Comparison of ENCODE assay signal across 8 mouse cellular contexts in genomic region chr2:158794494-158795004, GRCm38 (mm10). TPM values are rescaled to one million over a fixed set of nuclear protein-coding genes. Genes with fewer than 3 reads are reported as not detected.
DNase-seq lines count a peak whose midpoint lies in the region; ATAC-seq lines count a peak whose summit lies in the region.

Gene Dhx35 (plus strand): TSS chr2:158794807.

- H3K9me3 ChIP-seq in forebrain, embryonic 14.5 days (replicated peaks; ENCODE audit: control insufficient read depth, low read length) = no peaks in the 10 kb centered on the region
- no peaks in the 10 kb centered on the region for H3K9me3 ChIP-seq in neural tube, embryonic 15.5 days (replicated peaks)

- peak; percentile 100 for ATAC-seq in forebrain, embryonic 14.5 days
- ATAC-seq in neural tube, embryonic 15.5 days (ENCODE audit: low FRiP score) = peak; percentile 99

- H3K9ac ChIP-seq in forebrain, embryonic 14.5 days (ENCODE audit: low read length) = peak within 1 kb of the TSS; percentile 78
- peak within 1 kb of the TSS; percentile 76 for H3K9ac ChIP-seq in neural tube, embryonic 15.5 days (replicated peaks)

- 0% methylated on average over 31 of the region's 33 CpGs for WGBS in forebrain, embryonic 14.5 days
- under 1% methylated on average over 33 of the region's 33 CpGs for WGBS in neural tube, embryonic 15.5 days

- H3K4me2 ChIP-seq in forebrain, embryonic 14.5 days (ENCODE audit: low read length) = peak within 1 kb of the TSS; percentile 73
- peak within 1 kb of the TSS; percentile 80 for H3K4me2 ChIP-seq in neural tube, embryonic 15.5 days

- H3K36me3 ChIP-seq in forebrain, embryonic 14.5 days (ENCODE audit: control insufficient read depth, insufficient read depth, low read length) = no peaks in the 10 kb centered on the region
- H3K36me3 ChIP-seq in neural tube, embryonic 15.5 days = no peaks in the 10 kb centered on the region

- peak within 1 kb of the TSS; percentile 77 for H3K27ac ChIP-seq in forebrain, embryonic 14.5 days (ENCODE audit: low read depth, low read length)
- peak within 1 kb of the TSS; percentile 89 for H3K27ac ChIP-seq in neural tube, embryonic 15.5 days (replicated peaks)

- no peaks in the 10 kb centered on the region for H3K27me3 ChIP-seq in forebrain, embryonic 14.5 days (replicated peaks; ENCODE audit: control insufficient read depth, insufficient read depth, low read length)
- no peaks in the 10 kb centered on the region for H3K27me3 ChIP-seq in neural tube, embryonic 15.5 days (replicated peaks)

- DNase-seq in ES-CJ7 (ENCODE audit: low read depth, low spot score) = peak; percentile 98
- peak; percentile 84 for DNase-seq in cerebellum, adult 11 months
- peak; percentile 98 for DNase-seq in forebrain, embryonic 14.5 days (ENCODE audit: low spot score)
- DNase-seq in heart, postnatal 14 days = peak; percentile 90 to 95
- peak; percentile 96 for DNase-seq in layer of hippocampus, adult 11-12 months (ENCODE audit: low spot score)
- peak; percentile 94 to 96 for DNase-seq in lung, adult 18-20 months
- peak; percentile 92 for DNase-seq in testis, postnatal 14 days (ENCODE audit: low spot score)

- intact Hi-C loops in heart, postnatal 14 days (cut with DNase I) = loop anchor here (2.0 kb wide), 1 partner anchor 26 kb away; the partner anchor contains the start of gene Fam83d

- peak within 1 kb of the TSS; percentile 73 for H3K4me3 ChIP-seq in forebrain, embryonic 14.5 days (ENCODE audit: low read depth, low read length)
- H3K4me3 ChIP-seq in neural tube, embryonic 15.5 days (replicated peaks) = peak within 1 kb of the TSS; percentile 87

- H3K4me1 ChIP-seq in forebrain, embryonic 14.5 days (ENCODE audit: control insufficient read depth, insufficient read depth, low read length) = peaks cover 10% of the 10 kb centered on the region
- peaks cover 20% of the 10 kb centered on the region for H3K4me1 ChIP-seq in neural tube, embryonic 15.5 days

RNA-seq across cellular contexts. Expression of gene Dhx35, which starts in this region (rescaled TPM):
- polyA plus RNA-seq in forebrain, embryonic 14.5 days (2014; fragmentation: Nextera tagmentation; extraction: Ambion mirVana) = 15.6 and 16.1 TPM in 2 replicates
- 10 to 100 TPM; 16.4 to 22.9 TPM for total RNA-seq in heart, postnatal 14 days (2021)
- 10.9 and 13.3 TPM in 2 replicates for polyA plus RNA-seq in neural tube, embryonic 15.5 days (2015; fragmentation: Nextera tagmentation; extraction: Ambion mirVana)

Comparison
In these comparisons a context has a peak if more than half of its experiments do, and no peak if none do; other contexts are left out.
1. Peak in every context shown above with its lines: DNase-seq, ATAC-seq, H3K4me3 ChIP-seq and H3K27ac ChIP-seq.